Mouse (Mus musculus): ENCODE data around the gene Vkorc1l1. TPM values are rescaled to one million over a fixed set of nuclear protein-coding genes. Genes with fewer than 3 reads are reported as not detected.
A peak's percentile ranks its signal among the peaks of the same experiment; 100 is the strongest.

Gene Vkorc1l1
- total and polyA plus RNA-seq, 2 experiments from 2014 or later: 22.8 to 87.1 TPM

DNA sequence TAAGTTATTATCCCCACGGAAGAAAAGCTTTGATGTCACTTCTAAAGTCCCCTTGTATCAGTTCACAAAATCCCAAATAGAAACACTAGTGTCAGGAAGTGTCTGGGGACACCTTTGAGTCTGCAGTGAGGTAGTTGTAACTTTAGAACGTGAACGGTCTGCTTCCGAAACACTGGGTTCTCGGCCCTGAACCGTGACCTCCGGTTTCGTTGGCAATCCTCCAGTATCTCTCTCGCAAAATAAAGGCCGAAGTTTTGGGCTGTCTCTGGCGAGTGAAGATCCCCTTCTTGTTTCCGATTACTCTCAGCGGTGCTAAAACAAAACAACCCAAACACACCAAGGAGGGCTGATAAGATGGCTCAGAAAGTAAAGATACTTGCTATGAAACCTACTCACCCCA lies 47.6 kb downstream of the Vkorc1l1 start:
- WGBS: 77% methylated on average over 13 of the region's 13 CpGs
- no peak for TF ChIP-seq CTCF (IDR thresholded peaks at IDR 0.05)

DNA sequence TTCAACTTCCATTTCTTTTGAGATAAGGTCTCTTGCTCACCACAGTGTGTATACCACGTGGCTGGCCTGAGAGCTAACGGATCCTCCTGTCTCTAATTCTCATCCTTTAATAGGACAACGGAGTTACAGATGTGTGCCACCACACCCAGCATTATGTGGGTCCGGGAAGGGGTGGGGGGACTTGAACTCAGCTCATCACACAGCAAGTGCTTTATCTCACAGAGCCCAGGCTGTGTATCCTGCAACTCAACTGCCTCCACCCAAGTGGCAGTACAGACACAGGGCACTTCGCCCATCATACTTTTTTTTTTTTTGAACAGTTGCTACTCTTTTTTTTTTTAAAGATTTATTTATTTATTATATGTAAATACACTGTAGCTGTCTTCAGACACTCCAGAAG lies 50.1 kb downstream of the Vkorc1l1 start:
- no peak overlapping the region for H3K27ac ChIP-seq (ENCODE audit: low read depth, low read length)
- H3K27me3 ChIP-seq (ENCODE audit: insufficient read depth, low read length): no peaks in the 10 kb centered on the region
- DNase-seq (ENCODE audit: low spot score) (no peak), ATAC-seq (ENCODE audit: low FRiP score) (no peak)
- no peaks in the 10 kb centered on the region for H3K4me1 ChIP-seq (ENCODE audit: insufficient read depth, low read length)
- no peaks in the 10 kb centered on the region for H3K9me3 ChIP-seq (ENCODE audit: low read length)
- no peak overlapping the region for H3K4me2 ChIP-seq (ENCODE audit: low read depth, low read length, poor library complexity, severe bottlenecking)
- WGBS: 92% methylated on average over 5 of the region's 5 CpGs
- TF ChIP-seq CTCF (IDR thresholded peaks at IDR 0.05): no peak
- no peak overlapping the region for H3K4me3 ChIP-seq (ENCODE audit: low read depth, low read length)
- H3K9ac ChIP-seq (replicated peaks; ENCODE audit: low read length, poor library complexity, severe bottlenecking): no peak overlapping the region
- peaks cover 6% of the 10 kb centered on the region for H3K36me3 ChIP-seq (ENCODE audit: insufficient read depth, low read length)

More for the DNA sequence above, 47.6 kb downstream of the Vkorc1l1 start:
- Histone ChIP-seq H3K4me1 (ENCODE audit: insufficient read depth, low read length) (no peaks in the 10 kb centered on the region), H3K9ac (replicated peaks; ENCODE audit: low read length, poor library complexity, severe bottlenecking) (no peak overlapping the region), H3K27ac (ENCODE audit: low read depth, low read length) (no peak overlapping the region), H3K4me2 (ENCODE audit: low read depth, low read length, poor library complexity, severe bottlenecking) (no peak overlapping the region), H3K4me3 (ENCODE audit: low read depth, low read length) (no peak overlapping the region), H3K9me3 (ENCODE audit: low read length) (no peaks in the 10 kb centered on the region), H3K27me3 (ENCODE audit: insufficient read depth, low read length) (no peaks in the 10 kb centered on the region), H3K36me3 (ENCODE audit: insufficient read depth, low read length) (peaks cover 6% of the 10 kb centered on the region)
- no peak for DNase-seq (ENCODE audit: low spot score)
- ATAC-seq (ENCODE audit: low FRiP score): no peak

DNA sequence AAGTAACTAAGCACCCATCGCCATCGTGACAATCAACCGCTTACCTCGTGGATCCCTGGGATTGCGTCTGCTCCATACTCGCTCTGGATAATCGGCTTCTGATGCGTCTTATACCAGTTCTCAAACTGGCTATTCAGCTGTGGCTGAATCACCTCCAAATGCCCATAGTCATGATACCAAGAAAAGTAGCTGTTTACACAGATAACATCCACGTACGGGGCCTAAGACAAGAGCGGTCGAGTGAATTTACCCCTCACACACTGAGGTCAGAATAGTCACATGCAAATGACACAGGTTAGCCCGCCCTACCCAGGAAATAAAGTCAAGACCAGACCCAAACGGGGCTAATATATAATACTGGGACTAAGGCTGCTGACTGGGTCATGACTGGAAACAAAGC lies 51.6 kb downstream of the Vkorc1l1 start:
- no peak for DNase-seq (ENCODE audit: low spot score)
- no peaks in the 10 kb centered on the region for H3K27me3 ChIP-seq (ENCODE audit: insufficient read depth, low read length)
- no peak overlapping the region for H3K4me2 ChIP-seq (ENCODE audit: low read depth, low read length, poor library complexity, severe bottlenecking)
- no peak overlapping the region for H3K9ac ChIP-seq (replicated peaks; ENCODE audit: low read length, poor library complexity, severe bottlenecking)
- no peak overlapping the region for H3K4me3 ChIP-seq (ENCODE audit: low read depth, low read length)
- H3K9me3 ChIP-seq (ENCODE audit: low read length): no peaks in the 10 kb centered on the region
- ATAC-seq (ENCODE audit: low FRiP score): no peak
- no peaks in the 10 kb centered on the region for H3K4me1 ChIP-seq (ENCODE audit: insufficient read depth, low read length)
- H3K27ac ChIP-seq (ENCODE audit: low read depth, low read length): no peak overlapping the region
- H3K36me3 ChIP-seq (ENCODE audit: insufficient read depth, low read length): peaks cover 6% of the 10 kb centered on the region
- no peak for TF ChIP-seq CTCF (IDR thresholded peaks at IDR 0.05)
- WGBS: 93% methylated on average over 14 of the region's 14 CpGs

DNA sequence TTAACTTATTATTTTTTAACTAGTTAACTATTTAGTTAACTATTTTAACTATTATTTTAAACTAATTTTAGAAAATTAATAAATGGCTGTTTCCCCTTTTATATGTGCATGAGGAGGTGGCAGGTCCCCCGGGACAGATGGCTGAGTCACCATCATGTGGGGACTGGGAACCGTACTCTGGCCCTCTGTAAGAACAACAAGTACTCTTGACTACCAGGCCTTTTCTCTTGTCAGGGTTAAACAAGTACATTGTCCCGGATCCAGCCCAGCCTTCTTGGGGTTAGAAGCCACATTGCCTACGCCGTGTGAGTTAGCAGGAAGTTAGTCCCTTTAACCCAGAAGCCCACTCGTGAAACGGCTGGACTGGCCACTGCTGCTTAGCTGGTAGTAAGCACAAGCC lies 53.2 kb downstream of the Vkorc1l1 start:
- H3K36me3 ChIP-seq (ENCODE audit: insufficient read depth, low read length): no peaks in the 10 kb centered on the region; the same call in 1 of the 2 replicates
- H3K9me3 ChIP-seq (ENCODE audit: low read length): no peaks in the 10 kb centered on the region
- no peak for TF ChIP-seq CTCF (IDR thresholded peaks at IDR 0.05)
- H3K9ac ChIP-seq (replicated peaks; ENCODE audit: low read length, poor library complexity, severe bottlenecking): no peak overlapping the region
- H3K4me2 ChIP-seq (ENCODE audit: low read depth, low read length, poor library complexity, severe bottlenecking): no peak overlapping the region
- no peaks in the 10 kb centered on the region for H3K27me3 ChIP-seq (ENCODE audit: insufficient read depth, low read length)
- H3K27ac ChIP-seq (ENCODE audit: low read depth, low read length): no peak overlapping the region
- H3K4me3 ChIP-seq (ENCODE audit: low read depth, low read length): no peak overlapping the region
- no peaks in the 10 kb centered on the region for H3K4me1 ChIP-seq (ENCODE audit: insufficient read depth, low read length)
- DNase-seq (ENCODE audit: low spot score): no peak
- ATAC-seq (ENCODE audit: low FRiP score): no peak
- 93% methylated on average over 7 of the region's 7 CpGs for WGBS

DNA sequence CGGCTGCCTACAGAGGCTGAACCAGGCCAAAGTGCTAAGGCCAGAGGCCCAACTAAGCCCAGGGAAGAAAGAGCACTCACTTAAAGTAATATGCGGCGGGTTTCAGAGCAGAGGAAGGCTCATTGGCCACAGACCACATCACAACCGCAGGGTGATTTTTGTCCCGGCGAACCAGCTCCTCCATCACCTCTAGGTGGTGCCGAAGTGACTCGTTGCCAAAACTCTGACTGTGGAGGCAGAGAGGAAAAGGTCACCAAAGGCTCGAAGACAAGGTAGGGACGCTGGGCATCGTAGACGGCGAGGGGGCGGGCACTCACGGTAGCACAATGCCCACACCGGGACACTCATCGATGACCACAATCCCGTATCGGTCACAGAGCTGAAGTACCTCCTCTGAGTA lies 55.9 kb downstream of the Vkorc1l1 start:
- DNase-seq (ENCODE audit: low spot score): no peak
- no peaks in the 10 kb centered on the region for H3K27me3 ChIP-seq (ENCODE audit: insufficient read depth, low read length)
- H3K9ac ChIP-seq (replicated peaks; ENCODE audit: low read length, poor library complexity, severe bottlenecking): no peak overlapping the region
- TF ChIP-seq CTCF (IDR thresholded peaks at IDR 0.05): peak; percentile 22; the same call in 1 of the 2 replicates
- whole genome bisulfite sequencing: 73% methylated on average over 19 of the region's 19 CpGs
- no peak overlapping the region for H3K4me2 ChIP-seq (ENCODE audit: low read depth, low read length, poor library complexity, severe bottlenecking)
- no peak for ATAC-seq (ENCODE audit: low FRiP score)
- H3K36me3 ChIP-seq (ENCODE audit: insufficient read depth, low read length): no peaks in the 10 kb centered on the region; the same call in 1 of the 2 replicates
- no peak overlapping the region for H3K4me3 ChIP-seq (ENCODE audit: low read depth, low read length)
- H3K27ac ChIP-seq (ENCODE audit: low read depth, low read length): no peak overlapping the region
- H3K4me1 ChIP-seq (ENCODE audit: insufficient read depth, low read length): 0 out of 2 replicates have a peak, but pooled peaks cover 3% of the 10 kb centered on the region
- H3K9me3 ChIP-seq (ENCODE audit: low read length): no peaks in the 10 kb centered on the region

DNA sequence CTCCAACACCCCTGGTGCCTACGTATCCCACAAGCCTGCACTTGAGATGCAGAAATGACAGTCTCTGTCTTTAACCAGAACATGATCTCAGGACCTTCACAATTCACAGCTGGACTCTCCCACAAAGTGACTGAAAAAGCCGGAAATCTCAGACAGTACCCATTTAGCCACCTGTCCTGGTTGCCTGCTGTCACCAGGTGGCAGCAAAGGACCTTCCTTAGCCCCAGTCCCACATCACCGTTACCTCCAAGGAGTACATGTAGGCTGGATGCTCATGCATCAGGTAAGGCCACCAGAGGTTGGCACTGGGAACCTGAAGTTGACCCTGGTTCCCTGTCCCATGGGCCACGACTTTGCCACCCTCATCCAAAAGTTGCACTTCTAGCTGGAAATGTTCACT lies 57.3 kb downstream of the Vkorc1l1 start:
- no peak overlapping the region for H3K4me3 ChIP-seq (ENCODE audit: low read depth, low read length)
- no peak overlapping the region for H3K27ac ChIP-seq (ENCODE audit: low read depth, low read length)
- DNase-seq (ENCODE audit: low spot score) (peak; percentile 70), ATAC-seq (ENCODE audit: low FRiP score) (no peak)
- peak; percentile 87 for TF ChIP-seq CTCF (IDR thresholded peaks at IDR 0.05)
- no peaks in the 10 kb centered on the region for H3K9me3 ChIP-seq (ENCODE audit: low read length)
- H3K4me2 ChIP-seq (ENCODE audit: low read depth, low read length, poor library complexity, severe bottlenecking): no peak overlapping the region
- no peaks in the 10 kb centered on the region for H3K27me3 ChIP-seq (ENCODE audit: insufficient read depth, low read length)
- WGBS: 32% methylated on average over 4 of the region's 4 CpGs
- H3K36me3 ChIP-seq (ENCODE audit: insufficient read depth, low read length): no peaks in the 10 kb centered on the region; the same call in 1 of the 2 replicates
- no peak overlapping the region for H3K9ac ChIP-seq (replicated peaks; ENCODE audit: low read length, poor library complexity, severe bottlenecking)
- 0 out of 2 replicates have a peak, but pooled peaks cover 3% of the 10 kb centered on the region for H3K4me1 ChIP-seq (ENCODE audit: insufficient read depth, low read length)

Data from midbrain, postnatal 0 days (tissue).